Mouse (Mus musculus): Measurements from ENCODE around the gene Tmem30b. TPM values are rescaled to one million over a fixed set of nuclear protein-coding genes. Genes with fewer than 3 reads are reported as not detected.

The Tmem30b gene
- polyA plus RNA-seq, 1 experiment from 2014 or later, result 4.0 TPM

DNA sequence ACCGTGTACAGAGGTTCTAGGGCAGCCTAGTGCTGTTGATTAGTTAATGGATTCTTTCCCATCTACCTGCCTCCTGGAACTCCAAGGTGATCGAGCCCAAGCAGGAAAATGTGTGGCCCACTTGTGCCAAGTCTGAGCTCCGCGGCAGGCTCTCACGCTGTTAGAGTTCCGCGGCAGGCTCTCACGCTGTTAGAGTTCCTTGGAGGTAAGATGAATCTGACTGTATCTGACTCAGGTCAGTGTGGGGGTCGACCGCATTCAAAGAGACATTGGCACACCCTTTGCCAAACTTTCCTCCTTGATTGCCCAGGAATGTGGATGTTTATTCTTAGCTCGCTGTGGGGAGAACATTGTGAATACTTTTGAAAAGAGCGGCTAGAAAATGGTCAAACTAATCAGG is 28.4 kb downstream of the Tmem30b start:
- Histone ChIP-seq H3K4me3 (ENCODE audit: low read depth, low read length) (no peak overlapping the region), H3K4me2 (peak overlapping the region; percentile 37; the same call in 1 of the 2 replicates), H3K9ac (no peak overlapping the region), H3K27me3 (ENCODE audit: insufficient read depth, low read length) (no peaks in the 10 kb centered on the region), H3K27ac (ENCODE audit: low read depth) (no peak overlapping the region), H3K9me3 (ENCODE audit: low read depth, low read length) (no peaks in the 10 kb centered on the region), H3K4me1 (ENCODE audit: insufficient read depth) (no peaks in the 10 kb centered on the region), H3K36me3 (ENCODE audit: insufficient read depth) (no peaks in the 10 kb centered on the region)
- 37% methylated on average over 12 of the region's 12 CpGs for WGBS
- DNase-seq (peak; percentile 42), ATAC-seq (ENCODE audit: insufficient read depth) (peak; percentile 50; the same call in 1 of the 2 replicates)
- no peak for TF ChIP-seq CTCF (IDR thresholded peaks at IDR 0.05; ENCODE audit: low read depth)

- peak; percentile 82 for ATAC-seq (ENCODE audit: insufficient read depth)
- no peak overlapping the region for H3K27ac ChIP-seq (ENCODE audit: low read depth)
- no peaks in the 10 kb centered on the region for H3K36me3 ChIP-seq (ENCODE audit: insufficient read depth)
- 39% methylated on average over 15 of the region's 15 CpGs for WGBS
- no peak overlapping the region for H3K4me3 ChIP-seq (ENCODE audit: low read depth, low read length)
- peak; percentile 92 for DNase-seq
- no peaks in the 10 kb centered on the region for H3K4me1 ChIP-seq (ENCODE audit: insufficient read depth)
- no peaks in the 10 kb centered on the region for H3K27me3 ChIP-seq (ENCODE audit: insufficient read depth, low read length)
- no peaks in the 10 kb centered on the region for H3K9me3 ChIP-seq (ENCODE audit: low read depth, low read length)
- peak overlapping the region; percentile 37 for H3K4me2 ChIP-seq
- peak; percentile 89 for TF ChIP-seq CTCF (IDR thresholded peaks at IDR 0.05; ENCODE audit: low read depth)
- H3K9ac ChIP-seq, result no peak overlapping the region
Observed at GRCm38 (mm10) chr12:73517022-73517709, 29.0 kb downstream of the Tmem30b start.

DNA sequence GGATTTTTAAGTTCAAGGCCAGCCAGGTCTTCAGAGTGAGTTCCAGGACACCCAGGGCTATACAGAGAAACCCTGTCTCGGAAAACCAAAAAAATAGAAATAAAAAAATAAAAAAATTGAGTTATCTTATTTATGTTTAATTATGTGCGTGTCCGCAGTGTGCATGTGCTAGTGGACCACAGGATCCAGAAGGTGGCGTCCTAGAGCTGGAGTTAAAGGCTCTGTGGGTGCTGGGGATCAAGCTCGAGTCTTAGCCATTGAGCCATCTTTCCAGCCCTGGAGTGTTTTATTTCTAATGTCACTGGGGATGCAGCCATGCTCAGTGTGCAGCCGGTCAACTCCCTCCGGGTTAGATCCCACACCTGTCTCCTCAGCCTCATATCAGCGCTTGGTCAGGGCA is 29.7 kb downstream of the Tmem30b start:
- no peak for ATAC-seq (ENCODE audit: insufficient read depth)
- no peaks in the 10 kb centered on the region for H3K4me1 ChIP-seq (ENCODE audit: insufficient read depth)
- no peak for TF ChIP-seq CTCF (IDR thresholded peaks at IDR 0.05; ENCODE audit: low read depth)
- H3K27ac ChIP-seq (ENCODE audit: low read depth), result no peak overlapping the region
- no peak overlapping the region for H3K9ac ChIP-seq
- no peaks in the 10 kb centered on the region for H3K9me3 ChIP-seq (ENCODE audit: low read depth, low read length)
- DNase-seq, result no peak
- no peak overlapping the region for H3K4me2 ChIP-seq
- no peak overlapping the region for H3K4me3 ChIP-seq (ENCODE audit: low read depth, low read length)
- H3K27me3 ChIP-seq (ENCODE audit: insufficient read depth, low read length), result no peaks in the 10 kb centered on the region
- 88% methylated on average over 8 of the region's 8 CpGs for whole genome bisulfite sequencing
- no peaks in the 10 kb centered on the region for H3K36me3 ChIP-seq (ENCODE audit: insufficient read depth)

DNA sequence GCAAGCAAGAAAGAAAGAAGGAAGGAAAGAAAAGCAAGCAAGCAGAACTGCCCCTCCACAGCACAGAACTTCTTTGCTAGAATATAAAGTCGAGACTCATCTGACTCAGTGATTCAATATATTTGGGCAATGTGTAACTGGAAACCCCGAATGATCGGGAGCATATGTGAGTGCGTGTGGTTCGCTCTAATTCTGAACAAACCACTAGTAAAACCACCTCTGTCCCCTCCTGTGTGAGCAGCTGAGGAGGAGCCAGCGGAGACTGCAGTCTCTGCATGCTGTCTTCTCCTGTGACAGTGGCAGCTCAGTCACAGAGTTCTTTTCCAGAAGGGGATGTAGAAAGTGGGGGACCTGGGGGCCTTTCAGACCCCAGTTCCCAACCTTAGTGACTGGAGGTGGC is 31.5 kb downstream of the Tmem30b start:
- no peak for ATAC-seq (ENCODE audit: insufficient read depth)
- no peak overlapping the region for H3K4me2 ChIP-seq
- no peak overlapping the region for H3K4me3 ChIP-seq (ENCODE audit: low read depth, low read length)
- no peaks in the 10 kb centered on the region for H3K27me3 ChIP-seq (ENCODE audit: insufficient read depth, low read length)
- H3K9ac ChIP-seq, result no peak overlapping the region
- WGBS, result 64% methylated on average over 6 of the region's 6 CpGs
- no peaks in the 10 kb centered on the region for H3K36me3 ChIP-seq (ENCODE audit: insufficient read depth)
- TF ChIP-seq CTCF (IDR thresholded peaks at IDR 0.05; ENCODE audit: low read depth), result no peak
- no peaks in the 10 kb centered on the region for H3K9me3 ChIP-seq (ENCODE audit: low read depth, low read length)
- no peak overlapping the region for H3K27ac ChIP-seq (ENCODE audit: low read depth)
- DNase-seq, result no peak
- no peaks in the 10 kb centered on the region for H3K4me1 ChIP-seq (ENCODE audit: insufficient read depth)

- H3K27ac ChIP-seq (ENCODE audit: low read depth), result no peak overlapping the region
- no peaks in the 10 kb centered on the region for H3K9me3 ChIP-seq (ENCODE audit: low read depth, low read length)
- no peaks in the 10 kb centered on the region for H3K4me1 ChIP-seq (ENCODE audit: insufficient read depth)
- TF ChIP-seq CTCF (IDR thresholded peaks at IDR 0.05; ENCODE audit: low read depth), result no peak
- H3K36me3 ChIP-seq (ENCODE audit: insufficient read depth), result no peaks in the 10 kb centered on the region
- no peaks in the 10 kb centered on the region for H3K27me3 ChIP-seq (ENCODE audit: insufficient read depth, low read length)
- H3K9ac ChIP-seq, result no peak overlapping the region
- no peak overlapping the region for H3K4me2 ChIP-seq
- no peak for DNase-seq
- no peak for ATAC-seq (ENCODE audit: insufficient read depth)
- whole genome bisulfite sequencing, result 83% methylated on average over 10 of the region's 10 CpGs
- no peak overlapping the region for H3K4me3 ChIP-seq (ENCODE audit: low read depth, low read length)
Observed at GRCm38 (mm10) chr12:73513958-73514357, 32.2 kb downstream of the Tmem30b start.

DNA sequence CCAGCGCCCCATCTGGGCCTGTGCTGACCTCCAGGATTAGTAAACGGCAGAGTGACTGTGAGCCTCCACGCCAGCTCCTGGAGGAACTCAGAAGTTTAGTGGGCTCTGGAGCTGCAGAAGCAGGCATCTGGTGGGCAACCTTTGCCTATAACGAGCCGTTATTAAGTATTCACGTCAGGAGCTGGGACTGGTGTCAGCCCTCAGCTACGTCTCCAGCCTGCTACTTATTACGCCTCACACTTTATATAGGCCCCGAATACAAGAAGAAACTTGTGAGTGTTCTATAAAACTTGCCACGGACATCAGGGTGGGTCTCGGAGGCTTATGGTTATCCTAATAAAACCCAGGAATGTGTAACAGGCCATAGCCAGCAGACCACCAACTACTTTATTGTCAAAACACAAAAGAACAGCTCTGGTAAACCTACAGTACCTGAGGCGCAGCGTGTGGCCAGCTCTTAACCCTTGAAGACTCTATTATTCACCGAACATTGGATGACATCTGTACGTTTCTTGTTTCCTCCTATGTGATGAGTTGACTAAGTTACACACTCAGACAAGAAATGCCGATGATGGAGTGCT is 34.6 kb downstream of the Tmem30b start:
- no peak for ATAC-seq (ENCODE audit: insufficient read depth)

DNA sequence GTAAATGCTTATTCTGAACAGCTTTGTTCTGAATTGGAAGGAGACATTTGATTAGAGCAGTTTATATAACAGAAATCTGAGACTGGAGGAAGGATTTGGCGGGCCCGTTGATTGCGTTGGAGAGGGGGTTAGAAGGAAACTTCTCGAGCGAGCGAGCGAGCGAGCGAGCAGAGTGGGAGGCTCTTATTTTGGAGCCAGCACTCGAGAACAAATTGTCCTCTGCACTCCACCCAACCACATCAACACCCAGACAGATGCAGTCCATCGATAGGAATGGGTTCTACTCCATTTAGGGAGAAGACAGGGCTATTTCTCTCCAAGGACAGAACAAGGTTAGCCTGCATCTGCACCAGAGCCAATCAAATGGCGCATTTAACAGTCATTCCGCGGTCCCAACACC is 39.1 kb downstream of the Tmem30b start:
- DNase-seq (peak; percentile 41), ATAC-seq (ENCODE audit: insufficient read depth) (peak; percentile 17)
- Histone ChIP-seq H3K9me3 (ENCODE audit: low read depth, low read length) (no peaks in the 10 kb centered on the region), H3K27ac (ENCODE audit: low read depth) (no peak overlapping the region), H3K4me2 (peak overlapping the region; percentile 39), H3K4me3 (ENCODE audit: low read depth, low read length) (no peak overlapping the region), H3K4me1 (ENCODE audit: insufficient read depth) (0 out of 2 replicates have a peak, but pooled peaks cover 3% of the 10 kb centered on the region), H3K27me3 (ENCODE audit: insufficient read depth, low read length) (no peaks in the 10 kb centered on the region), H3K36me3 (ENCODE audit: insufficient read depth) (no peaks in the 10 kb centered on the region), H3K9ac (no peak overlapping the region)
- 56% methylated on average over 14 of the region's 14 CpGs for WGBS
- TF ChIP-seq CTCF (IDR thresholded peaks at IDR 0.05; ENCODE audit: low read depth), result no peak

More for the DNA sequence above, 34.6 kb downstream of the Tmem30b start:
- H3K4me1 ChIP-seq (ENCODE audit: insufficient read depth), result 0 out of 2 replicates have a peak, but pooled peaks cover 3% of the 10 kb centered on the region
- no peak overlapping the region for H3K4me3 ChIP-seq (ENCODE audit: low read depth, low read length)
- no peak overlapping the region for H3K9ac ChIP-seq
- no peaks in the 10 kb centered on the region for H3K27me3 ChIP-seq (ENCODE audit: insufficient read depth, low read length)
- H3K36me3 ChIP-seq (ENCODE audit: insufficient read depth), result no peaks in the 10 kb centered on the region
- no peak for TF ChIP-seq CTCF (IDR thresholded peaks at IDR 0.05; ENCODE audit: low read depth)
- no peak overlapping the region for H3K4me2 ChIP-seq
- no peak overlapping the region for H3K27ac ChIP-seq (ENCODE audit: low read depth)
- WGBS, result 79% methylated on average over 16 of the region's 16 CpGs
- H3K9me3 ChIP-seq (ENCODE audit: low read depth, low read length), result no peaks in the 10 kb centered on the region
- no peak for DNase-seq
